Mouse (Mus musculus) right cerebral cortex, postnatal 4 days (tissue): Measurements from ENCODE around the gene Setd1b.
"Not testable (repeated sequence)": the region's sequence is repeated elsewhere in the genome, so short reads cannot be mapped to it uniquely, and the experiment has no call there.

Source experiments
- DNase-seq: peaks from one replicate; pipeline ENCODE4 v3.0.0-alpha.2; 2022

Setd1b gene

GRCm38 (mm10) chr5:123203591-123203990 lies 61.6 kb downstream of the Setd1b start:
- not testable (repeated sequence) for DNase-seq
